Mouse (Mus musculus) testis, adult 2 months (tissue): ENCODE measurements around the gene Kif22.

Experiments
- CTCF ChIP-seq: fragments of 200-500 bp; IDR thresholded peaks from 2 replicates; pipeline ENCODE4 v1.5.1; 2012; ENCODE audit warnings: low read depth, mild to moderate bottlenecking, inconsistent platforms, low read length, moderate library complexity; ENCODE audit not compliant: control insufficient read depth, insufficient read depth, insufficient replicate concordance
- POLR2A ChIP-seq: fragments of 200-500 bp; IDR thresholded peaks from 2 replicates; pipeline ENCODE4 v1.6.1; 2012; ENCODE audit warnings: low read depth, mild to moderate bottlenecking, inconsistent platforms, low read length, moderate library complexity; ENCODE audit not compliant: control insufficient read depth

- no peak for TF ChIP-seq CTCF
- no peak for TF ChIP-seq POLR2A
These were observed 38.0 kb downstream of the Kif22 start for GRCm38 (mm10) chr7:127004122-127004875.
